Mouse (Mus musculus) left cerebral cortex, adult 2 months (tissue): ENCODE results near the gene Marf1. TPM values are rescaled to one million over a fixed set of nuclear protein-coding genes. Genes with fewer than 3 reads are reported as not detected.

ENCODE experiments used
- DNase-seq, 2 experiments: peaks; one replicate each; pipeline ENCODE4 v3.0.0; 2021 to 2022; ENCODE audit warnings: low spot score in 2 of 2, mixed read lengths in 1 of 2; ENCODE audit errors: extremely low spot score in 1 of 2
- H3K27ac ChIP-seq: fragments of 200-600 bp; 2 replicates; pipeline ENCODE4 v1.8.1; 2022
- H3K4me3 ChIP-seq: fragments of 200-600 bp; 2 replicates; pipeline ENCODE4 v1.8.1; 2022
- CTCF ChIP-seq: fragments of 200-600 bp; IDR thresholded peaks from 2 replicates; pipeline ENCODE4 v1.8.1; 2022; ENCODE audit warnings: antibody characterized with exemption, mild to moderate bottlenecking, moderate library complexity
- intact Hi-C: fragments of 180-260 bp; cut with DNase I; formaldehyde crosslinking; loops from one replicate; pipeline ENCODE4 v1.15.1; 2025
- total RNA-seq, 2 experiments: library from RNA; stranded (reverse); gene quantifications; 2 replicates each; pipeline ENCODE4 v1.2.3; 2021

The Marf1 gene
- total RNA-seq, 2 experiments from 2014 or later, result 162 TPM

- no peak overlapping the region for H3K4me3 ChIP-seq
- no peak for DNase-seq
- intact Hi-C loops, result no loop called here
- peak overlapping the region; percentile 21; the same call in 1 of the 2 replicates for H3K27ac ChIP-seq
- no peak for TF ChIP-seq CTCF
Measured at GRCm38 (mm10) chr16:14135014-14135413, 28.1 kb downstream of the Marf1 start.

GRCm38 (mm10) chr16:14131838-14132237 is 31.3 kb downstream of the Marf1 start:
- intact Hi-C loops, result no loop called here
- H3K4me3 ChIP-seq, result no peak overlapping the region
- DNase-seq, result no peak
- no peak overlapping the region for H3K27ac ChIP-seq
- TF ChIP-seq CTCF, result no peak

- no peak; the same call in 1 of the 2 replicates for TF ChIP-seq CTCF
- Histone ChIP-seq H3K4me3 (no peak overlapping the region), H3K27ac (no peak overlapping the region)
- intact Hi-C loops, result no loop called here
- DNase-seq, result no peak
Measured at GRCm38 (mm10) chr16:14131376-14131775, 31.8 kb downstream of the Marf1 start.

- intact Hi-C loops, result no loop called here
- Histone ChIP-seq H3K27ac (no peak overlapping the region), H3K4me3 (no peak overlapping the region)
- DNase-seq, result no peak
- no peak for TF ChIP-seq CTCF
Measured at GRCm38 (mm10) chr16:14130796-14131195, 32.4 kb downstream of the Marf1 start.

GRCm38 (mm10) chr16:14128977-14129376 is 34.2 kb downstream of the Marf1 start:
- no peak for TF ChIP-seq CTCF
- no peak overlapping the region for H3K4me3 ChIP-seq
- intact Hi-C loops, result no loop called here
- no peak for DNase-seq
- H3K27ac ChIP-seq, result no peak overlapping the region

- intact Hi-C loops, result no loop called here
- DNase-seq, result no peak
- no peak for TF ChIP-seq CTCF
- Histone ChIP-seq H3K27ac (no peak overlapping the region), H3K4me3 (no peak overlapping the region)
Measured at GRCm38 (mm10) chr16:14125253-14125652, 37.9 kb downstream of the Marf1 start.

- no peak for DNase-seq
- H3K4me3 ChIP-seq, result no peak overlapping the region
- TF ChIP-seq CTCF, result no peak
- H3K27ac ChIP-seq, result no peak overlapping the region
- intact Hi-C loops, result no loop called here
Measured at GRCm38 (mm10) chr16:14124709-14125108, 38.4 kb downstream of the Marf1 start.

GRCm38 (mm10) chr16:14123901-14124300 is 39.2 kb downstream of the Marf1 start:
- intact Hi-C loops, result no loop called here
- TF ChIP-seq CTCF, result no peak
- peak overlapping the region; percentile 53; the same call in 1 of the 2 replicates for H3K27ac ChIP-seq
- no peak overlapping the region for H3K4me3 ChIP-seq
- no peak for DNase-seq

GRCm38 (mm10) chr16:14122586-14122985 is 40.6 kb downstream of the Marf1 start:
- intact Hi-C loops, result no loop called here
- H3K4me3 ChIP-seq, result no peak overlapping the region

GRCm38 (mm10) chr16:14121563-14121962 is 41.6 kb downstream of the Marf1 start:
- TF ChIP-seq CTCF, result no peak
- no peak for DNase-seq
- H3K27ac ChIP-seq, result no peak overlapping the region
- intact Hi-C loops, result no loop called here
- no peak overlapping the region for H3K4me3 ChIP-seq

More at GRCm38 (mm10) chr16:14122586-14122985, 40.6 kb downstream of the Marf1 start:
- H3K27ac ChIP-seq, result no peak overlapping the region
- peak; percentile 11 for TF ChIP-seq CTCF
- DNase-seq, result no peak

- intact Hi-C loops, result no loop called here
- TF ChIP-seq CTCF, result no peak
- H3K27ac ChIP-seq, result no peak overlapping the region
- no peak overlapping the region for H3K4me3 ChIP-seq
- DNase-seq, result no peak
Measured at GRCm38 (mm10) chr16:14120941-14121340, 42.2 kb downstream of the Marf1 start.

- no peak overlapping the region for H3K27ac ChIP-seq
- no peak for TF ChIP-seq CTCF
- no peak overlapping the region for H3K4me3 ChIP-seq
- no peak for DNase-seq
- intact Hi-C loops, result no loop called here
Measured at GRCm38 (mm10) chr16:14117299-14117698, 45.9 kb downstream of the Marf1 start.

- intact Hi-C loops, result loop anchor here (1.0 kb wide), 1 partner anchor 207 kb away; no protein-coding TSS in a partner anchor
- no peak for DNase-seq
- no peak for TF ChIP-seq CTCF
- Histone ChIP-seq H3K4me3 (no peak overlapping the region), H3K27ac (peak overlapping the region; percentile 20; the same call in 1 of the 2 replicates)
Measured at GRCm38 (mm10) chr16:14112742-14113141, 50.4 kb downstream of the Marf1 start.

GRCm38 (mm10) chr16:14112133-14112532 is 51.0 kb downstream of the Marf1 start:
- peak; percentile 56 for TF ChIP-seq CTCF
- DNase-seq, result no peak
- H3K4me3 ChIP-seq, result no peak overlapping the region
- H3K27ac ChIP-seq, result peak overlapping the region; percentile 20; the same call in 1 of the 2 replicates
- intact Hi-C loops, result loop anchor here (1.0 kb wide), 1 partner anchor 207 kb away; no protein-coding TSS in a partner anchor
